Mouse (Mus musculus): ENCODE measurements around the gene Crabp2. TPM values are rescaled to one million over a fixed set of nuclear protein-coding genes. Genes with fewer than 3 reads are reported as not detected.

The Crabp2 gene
- total RNA-seq, 2 experiments from 2014 or later = 0.37 to 0.48 TPM

DNA sequence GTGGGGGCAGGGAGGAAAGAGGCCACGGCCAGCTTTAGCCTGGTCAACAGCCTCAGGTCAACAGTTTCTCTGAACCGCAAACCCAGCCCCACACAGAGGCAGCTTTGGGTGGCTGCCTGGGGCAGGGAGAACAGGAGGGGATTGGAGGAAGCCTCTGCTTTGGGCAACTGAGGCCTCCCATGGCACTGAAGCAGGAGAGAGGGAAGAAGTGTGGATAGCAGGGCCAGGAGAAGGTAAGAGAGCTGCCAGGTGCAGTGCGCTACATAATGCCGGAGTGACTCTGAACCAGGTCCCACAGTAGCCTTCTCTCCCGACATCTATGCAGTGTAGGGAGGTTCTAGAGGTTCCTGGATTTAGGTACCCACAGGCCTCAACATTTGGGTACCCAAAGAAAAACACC, 32.3 kb downstream of the Crabp2 start:
- intact Hi-C loops (cut with DNase I) = no loop called here
- no peak for DNase-seq

DNA sequence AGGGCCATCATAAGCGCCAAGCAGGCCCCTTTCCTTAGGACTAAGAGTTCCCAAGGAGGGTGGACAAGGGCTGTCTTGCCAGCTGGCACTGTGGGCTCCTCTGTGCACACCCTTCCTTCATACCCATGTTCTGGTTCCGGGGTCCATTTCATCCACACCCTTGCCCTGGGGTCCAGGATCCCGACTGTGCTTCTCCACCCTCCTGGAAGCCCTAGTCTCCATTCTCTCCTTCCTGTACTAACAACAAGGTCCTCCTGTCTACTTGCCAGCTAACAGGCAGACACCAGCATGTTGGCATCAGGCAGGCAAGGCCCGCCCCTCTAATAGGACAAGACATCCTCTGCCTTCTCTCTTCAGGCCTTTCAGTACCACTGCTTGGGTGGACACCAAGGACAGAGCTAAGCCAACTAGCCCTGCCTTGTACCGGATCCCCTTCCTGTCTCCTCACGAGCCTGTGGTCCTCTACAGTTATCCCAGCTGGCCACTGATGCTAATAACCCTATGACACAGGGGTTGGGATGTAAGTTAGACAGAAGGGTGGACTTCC, 32.8 kb downstream of the Crabp2 start:
- intact Hi-C loops (cut with DNase I) = no loop called here

DNA sequence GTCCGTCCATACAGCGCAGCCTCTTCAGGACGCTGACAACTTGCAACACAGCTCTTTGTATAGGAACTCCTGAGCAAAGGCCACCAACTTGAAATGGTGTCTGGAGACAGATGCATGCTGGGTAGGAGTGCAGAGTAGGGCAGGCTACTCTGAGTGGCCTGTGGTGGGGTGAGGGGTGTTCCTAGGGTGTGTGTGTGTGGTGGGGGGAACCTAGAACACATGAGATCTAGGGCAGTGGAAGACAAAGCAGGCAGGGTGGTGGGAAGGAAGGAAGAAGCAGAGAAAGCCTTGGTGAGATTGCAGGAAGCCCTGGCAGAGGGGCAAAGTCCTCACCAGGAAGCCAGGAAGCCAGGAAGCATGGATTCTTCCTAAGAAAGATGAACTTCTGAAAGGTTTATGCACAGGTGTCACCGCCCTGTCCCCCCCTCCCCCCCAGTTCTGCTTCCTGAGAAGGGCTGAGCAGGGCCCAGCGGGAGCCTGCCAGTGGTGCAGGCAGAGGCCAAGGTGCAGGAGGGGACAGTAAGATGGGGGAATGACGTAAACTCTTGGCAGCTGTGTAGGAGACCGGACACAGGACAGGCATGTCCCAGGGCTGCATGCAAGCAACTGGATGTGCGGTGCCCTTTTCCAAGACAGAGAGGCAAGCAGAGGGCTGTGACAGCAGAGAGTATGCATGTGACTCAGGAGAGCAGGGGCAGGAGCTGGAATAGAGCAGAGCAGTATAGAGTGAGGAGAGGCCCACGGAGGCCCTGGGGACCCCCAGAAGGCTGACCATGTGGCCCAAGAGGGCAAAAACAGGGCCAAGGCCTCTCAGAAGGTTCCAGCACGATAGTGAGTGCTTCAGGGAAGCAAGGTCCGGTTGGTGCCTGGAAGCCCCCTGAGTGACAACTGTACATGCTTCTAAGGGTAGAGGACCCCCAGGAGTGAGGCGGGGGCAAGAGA, 33.7 kb downstream of the Crabp2 start:
- intact Hi-C loops (cut with DNase I) = no loop called here
- peak in 1 of 2 experiments; percentile 59 for DNase-seq

More for the DNA sequence above, 32.8 kb downstream of the Crabp2 start:
- DNase-seq = no peak

DNA sequence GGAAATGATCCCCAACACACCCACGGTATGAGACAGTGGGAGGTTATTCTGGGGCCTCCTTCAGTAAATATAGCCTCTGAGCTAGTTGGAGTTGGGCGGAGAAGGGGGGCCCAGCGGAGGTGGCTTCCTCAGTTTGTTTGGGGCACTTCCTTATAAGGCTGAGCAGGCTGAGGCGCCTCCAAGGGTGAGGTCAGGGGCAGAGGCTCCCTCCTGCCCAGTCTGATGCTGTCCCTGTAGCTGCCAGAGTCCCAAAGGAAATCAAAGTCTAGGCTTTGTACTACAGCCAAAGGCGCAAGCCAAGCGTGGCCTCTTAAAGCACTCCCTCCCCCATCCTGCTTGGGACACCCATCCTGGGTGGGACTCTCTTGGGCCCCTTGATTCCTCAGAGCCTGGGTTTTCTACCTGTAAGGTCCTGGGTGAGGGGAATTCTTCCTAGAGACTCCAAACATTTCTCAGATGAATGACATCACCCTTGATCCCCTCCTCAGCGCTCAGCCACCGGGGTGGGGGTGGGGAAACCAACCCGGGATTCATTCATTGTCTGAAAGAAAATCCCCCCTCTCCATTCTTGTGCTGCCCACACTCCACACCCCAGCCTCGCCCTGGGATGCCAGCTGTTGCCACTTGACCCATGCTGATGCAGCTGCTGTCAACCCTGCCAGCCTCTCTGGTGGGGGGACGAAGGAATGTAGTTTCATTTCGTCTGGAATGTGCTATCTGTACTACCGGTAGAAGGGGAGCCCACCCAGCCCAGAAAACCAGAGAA, 34.6 kb downstream of the Crabp2 start:
- intact Hi-C loops (cut with DNase I) = no loop called here
- DNase-seq = peak in 1 of 2 experiments; percentile 36

DNA sequence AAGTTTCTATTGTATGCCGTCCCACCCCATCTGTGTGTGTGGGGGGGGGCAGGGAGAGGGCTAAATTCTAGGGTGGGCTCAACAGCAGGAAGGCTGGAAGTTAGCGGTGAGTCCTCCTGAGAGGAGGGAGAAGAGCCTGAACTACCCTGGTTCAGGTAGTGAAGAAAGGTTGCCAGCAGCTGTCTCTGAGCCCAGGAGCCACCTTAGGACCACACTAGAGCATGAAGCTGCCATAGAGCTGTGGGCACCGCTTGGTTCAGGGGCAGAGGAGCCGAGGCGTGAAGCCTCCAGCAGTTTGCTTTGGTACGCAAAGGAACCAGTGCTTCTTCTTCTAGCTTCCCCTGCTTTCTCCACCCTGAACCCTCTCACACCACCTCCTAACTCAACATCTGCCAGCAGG, 35.2 kb downstream of the Crabp2 start:
- intact Hi-C loops (cut with DNase I) = no loop called here
- DNase-seq = no peak

DNA sequence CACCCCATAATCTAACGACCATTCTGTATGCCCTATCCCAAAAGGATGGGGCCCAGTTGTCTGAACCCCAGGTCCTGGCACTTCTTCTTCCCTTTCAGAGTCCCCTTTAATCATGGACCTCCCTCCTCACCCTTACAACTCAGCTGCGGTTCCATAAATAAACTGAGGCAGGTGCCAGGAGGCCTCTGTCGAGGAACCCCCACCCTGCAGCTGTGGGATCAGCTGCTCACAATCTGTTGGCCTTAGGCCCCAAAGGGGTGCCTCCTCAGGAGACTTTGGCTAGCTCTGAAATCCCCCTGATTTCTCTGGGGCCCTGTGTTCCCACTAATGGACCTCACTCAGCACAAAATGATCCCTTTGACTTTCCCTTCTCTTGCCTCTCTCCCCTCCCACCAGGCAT, 35.6 kb downstream of the Crabp2 start:
- DNase-seq = no peak
- intact Hi-C loops (cut with DNase I) = no loop called here

DNA sequence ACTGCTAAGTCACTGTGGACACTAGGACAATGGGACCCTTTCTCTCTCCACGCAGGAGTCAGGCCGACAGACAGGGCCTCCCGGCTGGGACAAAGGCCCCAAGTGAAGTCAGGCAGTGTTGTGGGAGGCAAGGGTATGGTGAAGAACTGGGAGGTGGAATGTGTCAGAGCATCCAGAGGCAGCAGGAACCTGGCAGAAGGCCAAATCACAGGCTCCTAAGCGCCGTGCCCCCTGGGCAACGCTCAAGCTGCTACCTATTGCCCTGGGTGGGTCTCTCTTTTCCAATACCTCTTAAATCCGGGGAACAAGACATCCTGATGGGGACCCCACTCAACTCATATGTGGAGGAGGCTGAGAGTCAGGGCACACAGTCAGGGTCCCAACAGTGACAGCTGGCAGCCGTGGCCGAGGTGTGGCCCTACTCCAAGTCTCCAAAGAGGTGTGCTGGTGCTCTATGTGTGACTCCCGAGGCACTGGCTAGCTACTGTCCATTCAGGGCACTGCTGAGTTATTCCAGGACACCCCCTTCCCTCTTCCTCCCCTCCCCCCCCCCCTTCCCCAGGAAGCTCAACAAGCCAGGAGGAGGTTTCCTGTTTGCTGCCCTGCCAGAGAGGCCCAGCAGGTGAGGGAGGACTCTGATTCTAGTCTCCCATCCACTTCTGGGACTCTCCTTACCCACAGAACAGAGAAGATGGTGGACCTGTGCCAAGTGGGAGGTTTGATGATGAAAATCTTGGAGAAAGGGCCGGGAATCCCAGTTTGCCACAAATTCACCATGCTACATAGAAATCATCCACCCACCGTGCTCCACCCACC, 37.2 kb downstream of the Crabp2 start:
- DNase-seq = no peak
- intact Hi-C loops (cut with DNase I) = loop anchor here (2.0 kb wide), 1 partner anchor 49 kb away; no protein-coding TSS in a partner anchor

DNA sequence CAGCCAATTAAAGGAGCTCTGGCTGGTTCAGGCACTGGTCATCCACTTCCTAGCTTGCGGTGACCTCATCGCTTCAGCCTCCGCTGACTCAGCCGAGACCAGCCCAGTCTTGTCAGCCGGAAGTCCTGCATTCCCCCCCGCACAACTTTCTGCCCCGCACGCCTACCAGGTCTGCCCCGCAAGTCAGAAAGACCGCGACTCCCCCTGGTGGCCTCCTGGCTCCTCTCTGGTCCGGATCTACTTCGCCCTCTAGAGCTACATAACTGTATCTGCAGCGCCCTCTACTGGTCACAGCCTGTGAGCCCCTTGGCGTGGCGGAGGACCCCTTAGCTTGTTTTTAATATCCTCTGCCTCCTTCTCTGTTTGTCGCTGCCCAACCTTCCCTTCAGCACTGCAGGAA, 38.4 kb downstream of the Crabp2 start:
- intact Hi-C loops (cut with DNase I) = loop anchor here (1.0 to 2.0 kb wide), 2 partner anchors 17 to 50 kb away; no protein-coding TSS in a partner anchor
- peak; percentile 92 to 94 for DNase-seq

DNA sequence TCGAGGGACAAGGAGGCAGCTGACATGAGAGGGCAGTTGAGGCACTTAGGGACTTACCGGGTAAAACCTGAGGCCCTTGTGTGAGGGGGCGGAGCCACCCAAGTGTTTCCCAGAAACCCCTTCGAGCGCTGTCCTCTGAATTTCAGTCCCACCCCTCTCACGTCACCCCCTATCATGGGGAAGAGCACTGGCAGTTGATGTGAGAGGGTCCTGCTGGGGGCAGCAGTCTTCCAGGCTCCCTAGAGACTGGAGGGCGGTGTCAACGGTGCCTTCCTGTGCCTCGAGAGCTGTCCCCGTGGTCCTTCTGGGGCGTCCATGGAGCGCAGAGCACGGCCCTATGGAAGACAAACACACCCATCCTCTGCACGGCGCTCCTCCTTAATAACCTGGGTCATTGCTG, 39.2 kb downstream of the Crabp2 start:
- no peak for DNase-seq
- intact Hi-C loops (cut with DNase I) = loop anchor here (1.0 to 2.0 kb wide), 2 partner anchors 17 to 51 kb away; no protein-coding TSS in a partner anchor

DNA sequence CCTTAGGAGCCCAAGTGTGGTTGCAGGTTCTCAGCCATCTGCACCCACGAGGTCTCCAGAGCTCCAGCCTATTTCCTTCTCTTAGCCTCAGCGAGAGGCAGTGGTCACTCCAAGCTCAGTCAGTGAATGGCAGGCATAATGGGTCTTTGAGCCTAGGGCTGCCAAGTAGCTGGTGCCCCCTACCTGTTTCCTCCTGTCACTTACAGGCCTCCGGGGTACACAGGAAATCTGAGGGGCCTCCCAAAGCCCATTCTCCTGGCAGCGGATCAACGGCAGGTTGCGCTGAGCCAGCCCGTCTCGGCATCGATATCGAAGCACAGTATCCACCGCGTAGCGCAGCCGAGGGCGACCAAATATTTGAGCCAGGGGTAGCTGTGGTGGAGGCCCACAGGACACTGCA, 39.6 kb downstream of the Crabp2 start:
- intact Hi-C loops (cut with DNase I) = no loop called here

DNA sequence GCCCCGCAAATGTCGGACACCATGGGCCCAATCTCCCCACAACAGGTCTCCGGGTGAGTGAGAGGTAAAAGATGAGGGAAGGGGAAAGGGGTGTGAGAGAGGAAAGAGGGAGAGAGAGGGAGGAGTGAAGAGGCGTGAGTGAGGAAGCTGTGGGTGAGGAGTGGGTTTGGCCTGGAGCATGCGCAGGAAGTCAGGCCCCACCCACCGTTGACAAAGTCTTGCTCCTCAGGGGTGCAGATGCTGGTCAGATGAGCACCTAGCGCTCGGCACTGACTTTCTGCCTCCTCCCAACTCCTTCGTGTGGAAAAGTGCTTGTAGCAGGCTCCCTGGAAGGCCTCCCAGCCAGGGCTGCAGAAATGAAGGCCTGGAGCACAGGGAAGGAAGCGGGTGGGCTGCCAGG, 41.5 kb downstream of the Crabp2 start:
- intact Hi-C loops (cut with DNase I) = loop anchor here (2.0 kb wide), 1 partner anchor 45 kb away; no protein-coding TSS in a partner anchor
- no peak for DNase-seq

More for the DNA sequence above, 39.6 kb downstream of the Crabp2 start:
- DNase-seq = no peak

DNA sequence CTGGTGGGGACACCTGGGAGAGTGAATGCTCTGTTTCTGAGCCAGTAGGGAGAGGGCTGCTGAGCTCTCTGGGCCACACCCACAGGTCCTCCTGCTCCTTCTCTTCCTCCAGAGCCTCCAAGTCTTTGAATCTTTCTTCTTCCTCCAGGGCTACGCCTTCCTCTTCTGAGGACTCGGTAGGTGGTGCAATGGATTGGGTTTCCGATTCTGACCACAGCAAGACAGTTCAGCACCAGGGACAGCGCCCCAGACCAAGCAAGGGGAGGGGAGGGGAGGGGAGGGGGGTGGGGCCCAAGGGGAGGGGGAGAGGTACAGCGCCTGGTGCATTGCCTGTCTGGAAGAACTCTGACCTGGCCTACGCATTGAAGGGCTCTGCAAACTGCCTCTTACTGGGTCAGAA, 45.0 kb downstream of the Crabp2 start:
- intact Hi-C loops (cut with DNase I) = no loop called here
- no peak for DNase-seq

DNA sequence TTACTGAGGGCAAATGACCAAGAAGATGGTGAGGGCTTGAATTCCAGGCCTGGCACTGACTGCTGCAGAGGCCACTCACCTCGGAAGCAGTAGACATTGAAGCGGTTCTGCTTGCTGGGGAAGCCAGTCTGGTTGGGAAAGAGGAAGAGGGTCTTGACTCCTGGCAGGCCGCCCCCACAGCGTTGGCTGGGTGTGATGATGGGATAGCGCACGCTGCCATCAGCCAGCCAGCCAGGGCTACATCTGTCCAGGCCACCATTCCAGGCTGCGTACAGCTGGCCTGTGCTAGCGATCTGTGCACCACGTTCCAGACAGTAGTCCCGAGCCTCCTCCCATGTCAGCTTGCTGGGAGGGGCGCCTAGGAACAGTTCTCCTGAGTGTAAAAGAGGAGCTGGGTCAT, 46.9 kb downstream of the Crabp2 start:
- DNase-seq = no peak
- intact Hi-C loops (cut with DNase I) = no loop called here

DNA sequence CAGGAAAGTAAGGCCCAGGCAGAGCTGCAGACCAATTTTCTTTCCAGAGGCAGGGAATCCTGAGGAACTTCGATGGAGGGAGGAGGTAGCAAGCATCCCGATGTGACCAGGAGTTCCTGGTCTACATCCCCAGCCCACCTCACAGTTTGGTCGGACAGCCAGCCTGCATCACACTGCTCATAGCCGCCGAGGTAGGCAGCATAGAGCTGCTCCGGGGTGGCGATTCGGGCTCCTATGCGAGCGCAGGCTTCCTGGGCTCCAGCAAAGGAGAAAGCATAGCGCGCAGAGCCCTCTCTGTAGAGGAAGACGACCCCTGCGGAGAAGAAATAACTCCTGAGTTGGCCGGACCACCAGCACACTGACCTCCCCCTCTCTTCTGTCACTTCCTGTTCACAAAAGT, 47.9 kb downstream of the Crabp2 start:
- intact Hi-C loops (cut with DNase I) = no loop called here
- DNase-seq = no peak

DNA sequence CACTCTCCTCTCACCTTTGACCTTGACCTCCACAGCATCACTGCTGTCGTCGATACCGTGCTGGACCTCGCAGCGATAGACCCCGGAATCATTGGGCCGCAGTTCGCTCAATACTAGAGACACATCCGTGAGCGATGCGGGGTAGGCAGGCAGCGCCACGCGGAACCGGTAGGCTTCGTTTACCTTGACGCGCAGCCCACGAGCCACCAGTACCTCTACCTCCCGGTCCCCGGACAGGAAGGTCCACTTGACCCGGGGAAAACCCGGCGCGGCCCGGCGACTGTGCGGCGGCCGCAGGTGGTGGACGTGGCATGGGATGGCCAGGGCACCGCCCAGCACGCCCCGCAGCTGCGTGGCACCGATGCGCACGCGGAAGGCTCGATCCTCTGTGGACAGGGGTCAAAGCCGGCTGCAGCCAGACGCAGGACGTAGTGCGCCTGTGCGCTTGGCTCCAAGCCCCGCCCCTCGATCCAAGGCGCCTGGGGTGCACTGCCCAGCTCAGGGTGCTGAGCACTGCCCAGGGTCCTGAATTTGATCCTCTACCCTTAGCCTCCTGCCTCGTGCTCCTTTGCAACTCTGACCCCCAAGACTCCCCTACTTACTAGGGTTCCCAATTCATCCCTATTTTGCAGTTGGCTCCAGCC, 48.6 kb downstream of the Crabp2 start:
- no peak for DNase-seq
- intact Hi-C loops (cut with DNase I) = no loop called here

DNA sequence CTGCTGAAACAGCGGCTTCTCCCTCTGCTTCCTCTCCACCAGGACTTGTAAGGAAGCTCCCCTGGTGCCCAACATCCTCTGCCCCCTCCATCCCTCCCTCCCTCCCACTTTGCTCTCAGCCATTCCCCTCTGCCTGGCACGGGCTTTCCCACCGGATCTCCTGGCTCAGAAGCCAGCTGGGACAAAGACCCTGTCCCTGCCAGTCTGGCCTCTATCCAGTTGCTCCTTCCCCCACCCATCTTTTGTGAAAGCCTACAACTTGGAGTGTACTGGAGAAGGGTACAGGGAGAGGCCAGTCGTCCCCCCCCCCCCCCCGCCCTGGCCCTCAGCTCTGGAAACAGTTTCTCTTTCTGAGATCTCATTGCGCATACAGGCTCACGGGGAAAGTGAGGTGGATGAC, 50.3 kb downstream of the Crabp2 start:
- no peak for DNase-seq
- intact Hi-C loops (cut with DNase I) = loop anchor here (1.0 kb wide), 1 partner anchor 29 kb away; the partner anchor contains the start of gene Hapln2

DNA sequence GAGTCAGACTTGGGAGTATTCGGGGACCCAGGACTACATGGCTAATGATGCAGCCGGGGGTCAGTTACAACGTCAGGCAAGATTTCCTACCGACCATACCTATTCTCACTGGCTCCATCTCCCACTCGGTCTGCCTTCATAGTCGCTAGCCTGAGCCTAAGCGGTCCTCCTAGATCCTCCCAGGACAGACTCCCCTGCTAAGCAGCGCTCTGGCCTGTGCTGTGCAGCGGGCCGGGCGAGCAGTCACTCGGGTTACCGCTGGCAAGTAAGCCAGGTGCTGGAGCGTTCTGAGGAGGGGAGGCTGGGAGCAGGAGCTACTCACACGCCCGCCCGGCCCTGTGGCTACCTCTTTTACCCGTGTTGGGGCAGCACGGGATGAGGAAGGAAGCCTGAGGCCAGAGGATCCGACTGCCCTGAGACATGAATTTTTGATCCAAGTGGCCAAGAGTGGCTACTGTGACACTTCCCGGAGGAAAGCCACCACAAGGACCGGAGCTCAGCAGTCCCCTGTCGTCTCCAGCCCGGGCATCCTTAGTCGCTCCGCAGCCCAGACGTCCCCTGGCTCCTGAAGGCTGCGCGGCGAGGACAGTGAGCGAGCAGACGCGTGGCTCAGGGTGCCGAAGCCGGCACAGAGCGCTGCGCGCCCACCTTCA, 50.9 kb downstream of the Crabp2 start:
- intact Hi-C loops (cut with DNase I) = loop anchor here (1.0 kb wide), 1 partner anchor 28 kb away; the partner anchor contains the start of gene Hapln2
- DNase-seq = no peak

DNA sequence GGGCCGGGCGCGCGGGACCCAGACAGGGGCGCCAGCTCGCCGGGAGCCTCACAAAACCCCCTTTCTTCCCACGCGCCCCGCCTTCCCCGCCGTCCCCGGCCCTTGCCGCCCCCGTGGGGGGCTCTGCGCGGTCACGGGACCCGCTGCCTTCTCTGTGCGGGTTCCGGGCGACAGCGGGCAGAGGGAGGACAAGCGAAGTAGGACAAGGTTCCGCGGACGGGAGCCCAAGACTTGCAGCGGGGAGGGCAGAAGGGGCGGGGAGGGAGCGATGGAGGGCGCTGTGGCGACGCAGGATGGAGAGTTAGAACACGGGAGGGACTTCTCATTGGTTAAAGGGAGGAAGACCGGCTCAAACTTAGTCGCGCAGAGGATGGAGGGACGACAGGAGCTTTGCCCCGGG, 51.7 kb downstream of the Crabp2 start, which contains the start of gene Bcan:
Bcan (minus strand) TSS at position 50 of the 400 bp plus-strand sequence.
- intact Hi-C loops (cut with DNase I) = no loop called here
- DNase-seq = no peak
